Mouse (Mus musculus) ES-E14 (cell line): ENCODE results near the gene Rasl10b.

Experiments used
- CHD2 ChIP-seq: IDR thresholded peaks from 2 replicates; pipeline ENCODE4 v1.6.1; 2014; ENCODE audit warnings: mild to moderate bottlenecking, low read depth, low read length, inconsistent platforms
- HCFC1 ChIP-seq: IDR thresholded peaks from 2 replicates; pipeline ENCODE4 v1.6.1; 2012; ENCODE audit warnings: low read length, inconsistent platforms, borderline replicate concordance; ENCODE audit not compliant: insufficient read depth
- MAFK ChIP-seq: IDR thresholded peaks from 2 replicates; pipeline ENCODE4 v1.6.1; 2014; ENCODE audit warnings: mild to moderate bottlenecking, low read depth, low read length, inconsistent platforms; ENCODE audit not compliant: insufficient read depth
- ZC3H11A ChIP-seq: IDR thresholded peaks from 2 replicates; pipeline ENCODE4 v1.6.1; 2012; ENCODE audit warnings: low read depth, mild to moderate bottlenecking, inconsistent platforms, low read length, borderline replicate concordance
- ZNF384 ChIP-seq: IDR thresholded peaks from 2 replicates; pipeline ENCODE4 v1.6.1; 2012; ENCODE audit warnings: low read depth, low read length, inconsistent platforms

- TF ChIP-seq CHD2 (no peak), ZNF384 (no peak), MAFK (no peak), HCFC1 (no peak), ZC3H11A (no peak)
Observed at GRCm38 (mm10) chr11:83382876-83383531, 25.9 kb upstream of the Rasl10b start.
